Mouse (Mus musculus): ENCODE measurements at regions not wholly inside any gene's neighbourhood (a gene's known extent, or its start where the extent isn't known, plus 50 kb on each side); places are given as distances from the start of the nearest gene placed in this dataset.

DNA sequence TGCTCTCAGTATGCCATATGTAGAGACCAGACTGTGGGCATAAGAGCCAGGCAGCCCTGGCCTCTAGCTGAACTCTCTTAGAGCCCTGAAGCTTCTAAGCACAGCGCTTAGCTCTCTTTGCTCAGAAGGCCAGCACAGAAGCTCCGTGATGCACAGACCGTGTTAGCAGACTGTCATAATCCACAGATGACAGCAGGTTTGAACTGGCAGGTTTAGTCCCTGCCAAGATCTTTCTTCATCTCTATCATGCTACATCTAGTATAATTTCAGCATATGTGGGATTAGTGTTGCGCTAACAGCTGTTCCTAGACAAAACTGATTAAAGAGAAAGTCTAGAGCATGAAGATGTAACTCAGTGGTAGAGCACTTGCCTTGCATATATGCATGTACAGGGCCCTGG is 342.0 kb upstream of the Kdm8 start:
- Histone ChIP-seq H3K36me3 (no peaks in the 10 kb centered on the region), H3K27me3 (replicated peaks) (no peaks in the 10 kb centered on the region), H3K9ac (no peak overlapping the region), H3K27ac (no peak overlapping the region), H3K9me3 (no peaks in the 10 kb centered on the region), H3K4me3 (no peak overlapping the region), H3K4me2 (replicated peaks) (no peak overlapping the region), H3K4me1 (no peaks in the 10 kb centered on the region)
- no peak for ATAC-seq (ENCODE audit: low FRiP score, low read depth)
- WGBS, result 88% methylated on average over 4 of the region's 4 CpGs

DNA sequence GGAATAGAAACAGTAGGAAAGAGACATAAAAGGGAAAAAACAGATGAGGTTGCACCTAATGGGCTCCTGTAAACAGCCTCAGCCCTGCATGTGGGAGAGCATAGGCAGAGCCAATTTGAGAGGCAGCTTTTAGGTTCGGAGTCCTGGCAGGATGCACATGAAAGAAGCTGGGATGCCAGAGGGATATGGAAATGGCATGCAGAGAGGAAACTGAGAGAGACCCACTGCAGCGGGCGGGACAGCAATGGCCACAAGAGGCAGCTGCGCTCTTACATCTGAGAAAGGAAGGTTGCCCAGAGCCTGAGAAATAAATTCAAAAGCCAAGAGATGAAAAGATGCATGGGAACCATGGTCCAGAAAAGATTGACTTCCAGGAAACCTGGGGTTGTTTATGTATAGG is 340.5 kb upstream of the Kdm8 start:
- Histone ChIP-seq H3K9ac (no peak overlapping the region), H3K4me1 (no peaks in the 10 kb centered on the region), H3K27me3 (replicated peaks) (no peaks in the 10 kb centered on the region), H3K4me3 (no peak overlapping the region), H3K27ac (no peak overlapping the region), H3K4me2 (replicated peaks) (no peak overlapping the region), H3K36me3 (no peaks in the 10 kb centered on the region), H3K9me3 (no peaks in the 10 kb centered on the region)
- 84% methylated on average over 4 of the region's 4 CpGs for whole genome bisulfite sequencing
- ATAC-seq (ENCODE audit: low FRiP score, low read depth), result no peak

DNA sequence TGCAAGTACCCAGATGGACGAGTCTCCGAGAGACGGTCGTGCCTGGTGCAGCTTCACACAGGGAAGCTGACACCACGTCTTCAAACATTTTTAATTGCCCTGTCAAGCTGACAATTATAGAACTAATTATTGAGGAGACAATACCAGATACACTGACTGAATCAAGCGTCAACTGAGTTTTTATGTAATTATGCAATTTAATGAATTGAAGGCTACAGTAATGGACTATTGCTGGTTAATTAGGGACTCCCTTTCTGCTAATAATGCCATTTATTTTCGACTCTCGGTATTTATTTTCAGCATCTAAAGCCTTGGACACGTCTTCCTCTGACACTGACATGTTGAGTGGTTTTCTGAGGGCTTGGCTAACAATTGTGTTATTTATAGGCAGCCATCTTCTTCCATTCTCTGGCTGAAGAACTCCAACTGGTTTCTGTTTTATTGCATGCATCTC is 331.6 kb upstream of the Kdm8 start:
- H3K27me3 ChIP-seq (replicated peaks), result no peaks in the 10 kb centered on the region
- H3K4me3 ChIP-seq, result no peak overlapping the region
- H3K27ac ChIP-seq, result no peak overlapping the region
- ATAC-seq (ENCODE audit: low FRiP score, low read depth), result no peak
- H3K36me3 ChIP-seq, result no peaks in the 10 kb centered on the region
- no peaks in the 10 kb centered on the region for H3K4me1 ChIP-seq
- H3K4me2 ChIP-seq (replicated peaks), result no peak overlapping the region
- 59% methylated on average over 9 of the region's 9 CpGs for WGBS
- H3K9me3 ChIP-seq, result no peaks in the 10 kb centered on the region
- H3K9ac ChIP-seq, result no peak overlapping the region

DNA sequence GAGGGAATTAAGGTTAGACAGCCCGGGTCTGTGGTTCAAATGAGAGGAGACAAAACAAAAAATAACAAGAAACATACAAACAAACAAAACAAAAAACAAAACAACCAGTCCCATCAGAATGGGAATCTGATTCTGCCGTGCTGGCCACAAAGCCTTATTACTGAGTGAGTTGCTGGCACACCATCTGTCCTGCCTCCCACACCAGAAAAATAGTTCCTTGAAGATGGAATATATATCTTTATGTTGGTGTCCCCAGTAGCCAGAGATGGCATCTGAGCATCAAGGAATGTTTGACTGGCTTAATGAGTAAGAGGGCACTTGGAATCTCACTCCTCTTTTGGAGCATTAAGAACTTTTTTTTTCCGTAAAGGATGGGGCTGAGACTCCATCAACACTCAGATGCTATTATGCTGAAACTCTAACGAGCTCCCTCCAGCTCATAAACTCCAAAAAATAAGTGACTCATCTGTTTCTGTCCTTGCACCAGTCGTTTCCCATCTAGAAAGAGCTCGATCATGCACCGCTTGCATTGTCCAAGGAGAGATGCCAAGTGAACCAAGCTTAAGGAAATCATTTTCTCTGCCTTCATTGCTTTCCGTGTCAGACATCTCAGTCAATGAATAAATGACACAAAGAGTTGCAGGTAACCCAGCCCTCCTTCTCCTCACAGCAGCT is 329.0 kb upstream of the Kdm8 start:
- ATAC-seq (ENCODE audit: low FRiP score, low read depth), result no peak
- Histone ChIP-seq H3K9me3 (no peaks in the 10 kb centered on the region), H3K4me3 (no peak overlapping the region), H3K27ac (no peak overlapping the region), H3K4me2 (replicated peaks) (no peak overlapping the region), H3K27me3 (replicated peaks) (no peaks in the 10 kb centered on the region), H3K36me3 (no peaks in the 10 kb centered on the region), H3K9ac (no peak overlapping the region), H3K4me1 (no peaks in the 10 kb centered on the region)
- WGBS, result 83% methylated on average over 8 of the region's 8 CpGs

- Histone ChIP-seq H3K9ac (no peak overlapping the region), H3K27ac (no peak overlapping the region), H3K4me2 (replicated peaks) (no peak overlapping the region), H3K4me3 (no peak overlapping the region), H3K4me1 (no peaks in the 10 kb centered on the region), H3K27me3 (replicated peaks) (no peaks in the 10 kb centered on the region), H3K36me3 (no peaks in the 10 kb centered on the region), H3K9me3 (no peaks in the 10 kb centered on the region)
- WGBS, result 92% methylated on average over 8 of the region's 8 CpGs
- no peak for ATAC-seq (ENCODE audit: low FRiP score, low read depth)
These were observed 327.3 kb upstream of the Kdm8 start for GRCm38 (mm10) chr7:125117173-125117572.

- Histone ChIP-seq H3K4me2 (replicated peaks) (no peak overlapping the region), H3K9ac (no peak overlapping the region), H3K9me3 (no peaks in the 10 kb centered on the region), H3K27ac (no peak overlapping the region), H3K27me3 (replicated peaks) (no peaks in the 10 kb centered on the region), H3K4me3 (no peak overlapping the region), H3K4me1 (no peaks in the 10 kb centered on the region), H3K36me3 (no peaks in the 10 kb centered on the region)
- WGBS, result 81% methylated on average over 1 of the region's 1 CpGs
- no peak for ATAC-seq (ENCODE audit: low FRiP score, low read depth)
These were observed 315.3 kb upstream of the Kdm8 start for GRCm38 (mm10) chr7:125129187-125129586.

DNA sequence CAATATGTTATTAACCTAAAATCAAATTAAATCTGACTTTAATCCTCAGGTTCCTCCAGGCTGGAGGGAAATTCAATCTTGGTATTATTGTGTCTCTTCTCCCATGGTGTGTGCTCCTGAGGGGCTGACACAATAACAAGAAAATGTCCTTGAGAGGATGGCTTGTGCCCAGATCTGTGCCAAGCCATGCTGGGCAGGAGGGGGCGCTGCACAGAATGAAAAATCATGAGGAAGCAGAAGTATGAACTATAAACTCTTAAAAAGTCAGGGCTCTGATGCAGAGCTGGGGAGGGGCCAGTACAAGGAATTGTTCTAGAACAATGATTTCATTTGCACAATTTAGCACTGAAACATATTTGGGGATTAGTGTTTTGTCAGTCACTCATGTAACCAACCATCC is 312.5 kb upstream of the Kdm8 start:
- H3K4me2 ChIP-seq (replicated peaks), result no peak overlapping the region
- 74% methylated on average over 1 of the region's 1 CpGs for WGBS
- no peaks in the 10 kb centered on the region for H3K4me1 ChIP-seq
- H3K27ac ChIP-seq, result no peak overlapping the region
- no peaks in the 10 kb centered on the region for H3K27me3 ChIP-seq (replicated peaks)
- no peak for ATAC-seq (ENCODE audit: low FRiP score, low read depth)
- no peak overlapping the region for H3K9ac ChIP-seq
- H3K9me3 ChIP-seq, result no peaks in the 10 kb centered on the region
- H3K36me3 ChIP-seq, result no peaks in the 10 kb centered on the region
- H3K4me3 ChIP-seq, result no peak overlapping the region

- Histone ChIP-seq H3K27ac (no peak overlapping the region), H3K27me3 (replicated peaks) (no peaks in the 10 kb centered on the region), H3K4me3 (no peak overlapping the region), H3K4me1 (no peaks in the 10 kb centered on the region), H3K4me2 (replicated peaks) (no peak overlapping the region), H3K36me3 (no peaks in the 10 kb centered on the region), H3K9me3 (no peaks in the 10 kb centered on the region), H3K9ac (no peak overlapping the region)
- WGBS, result 83% methylated on average over 3 of the region's 3 CpGs
- ATAC-seq (ENCODE audit: low FRiP score, low read depth), result no peak
These were observed 305.9 kb upstream of the Kdm8 start for GRCm38 (mm10) chr7:125138607-125139006.

- H3K4me3 ChIP-seq, result no peak overlapping the region
- no peak overlapping the region for H3K27ac ChIP-seq
- no peaks in the 10 kb centered on the region for H3K4me1 ChIP-seq
- H3K9me3 ChIP-seq, result no peaks in the 10 kb centered on the region
- no peak overlapping the region for H3K4me2 ChIP-seq (replicated peaks)
- no peaks in the 10 kb centered on the region for H3K27me3 ChIP-seq (replicated peaks)
- no peak for ATAC-seq (ENCODE audit: low FRiP score, low read depth)
- 82% methylated on average over 2 of the region's 2 CpGs for WGBS
- H3K36me3 ChIP-seq, result no peaks in the 10 kb centered on the region
- H3K9ac ChIP-seq, result no peak overlapping the region
These were observed 305.3 kb upstream of the Kdm8 start for GRCm38 (mm10) chr7:125139196-125139595.

GRCm38 (mm10) chr7:125140854-125141253 is 303.6 kb upstream of the Kdm8 start:
- H3K36me3 ChIP-seq, result no peaks in the 10 kb centered on the region
- no peaks in the 10 kb centered on the region for H3K9me3 ChIP-seq
- H3K27ac ChIP-seq, result no peak overlapping the region
- H3K4me3 ChIP-seq, result no peak overlapping the region
- 0 out of 2 replicates have a peak, but pooled peaks cover 3% of the 10 kb centered on the region for H3K4me1 ChIP-seq
- WGBS, result 20% methylated on average over 3 of the region's 3 CpGs
- no peak overlapping the region for H3K4me2 ChIP-seq (replicated peaks)
- no peak for ATAC-seq (ENCODE audit: low FRiP score, low read depth)
- H3K9ac ChIP-seq, result no peak overlapping the region
- no peaks in the 10 kb centered on the region for H3K27me3 ChIP-seq (replicated peaks)

GRCm38 (mm10) chr7:125141864-125142263 is 302.6 kb upstream of the Kdm8 start:
- Histone ChIP-seq H3K27ac (no peak overlapping the region), H3K4me3 (no peak overlapping the region), H3K4me1 (0 out of 2 replicates have a peak, but pooled peaks cover 7% of the 10 kb centered on the region), H3K9me3 (no peaks in the 10 kb centered on the region), H3K9ac (no peak overlapping the region), H3K36me3 (no peaks in the 10 kb centered on the region), H3K4me2 (replicated peaks) (no peak overlapping the region), H3K27me3 (replicated peaks) (no peaks in the 10 kb centered on the region)
- 89% methylated on average over 1 of the region's 1 CpGs for WGBS
- no peak for ATAC-seq (ENCODE audit: low FRiP score, low read depth)

GRCm38 (mm10) chr7:125146025-125146424 is 298.5 kb upstream of the Kdm8 start:
- Histone ChIP-seq H3K4me2 (replicated peaks) (no peak overlapping the region), H3K27me3 (replicated peaks) (no peaks in the 10 kb centered on the region), H3K4me1 (0 out of 2 replicates have a peak, but pooled peaks cover 7% of the 10 kb centered on the region), H3K36me3 (no peaks in the 10 kb centered on the region), H3K9ac (no peak overlapping the region), H3K27ac (no peak overlapping the region), H3K4me3 (no peak overlapping the region), H3K9me3 (no peaks in the 10 kb centered on the region)
- WGBS, result 75% methylated on average over 9 of the region's 9 CpGs
- no peak for ATAC-seq (ENCODE audit: low FRiP score, low read depth)

DNA sequence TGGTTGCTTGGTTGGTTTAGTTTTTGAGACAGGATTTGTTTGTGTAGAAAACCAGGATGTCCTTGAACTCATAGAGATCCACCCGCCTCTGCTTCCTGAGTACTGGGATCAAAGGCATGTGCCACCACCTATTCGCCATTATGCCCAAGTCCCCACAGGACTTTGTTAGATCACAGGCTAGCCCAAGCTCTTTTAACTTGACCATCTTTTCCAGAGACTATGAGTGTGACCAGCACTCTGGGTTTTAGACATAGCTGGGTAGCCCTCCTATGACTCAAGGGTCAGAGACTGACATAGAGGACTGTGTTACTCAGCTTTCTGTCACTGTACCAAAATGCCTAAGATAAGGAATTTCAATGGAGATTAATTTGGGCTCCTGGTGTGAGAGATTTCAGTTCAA is 295.3 kb upstream of the Kdm8 start:
- Histone ChIP-seq H3K4me1 (0 out of 2 replicates have a peak, but pooled peaks cover 7% of the 10 kb centered on the region), H3K4me3 (no peak overlapping the region), H3K4me2 (replicated peaks) (no peak overlapping the region), H3K9me3 (no peaks in the 10 kb centered on the region), H3K9ac (no peak overlapping the region), H3K27ac (no peak overlapping the region), H3K27me3 (replicated peaks) (no peaks in the 10 kb centered on the region), H3K36me3 (no peaks in the 10 kb centered on the region)
- no peak for ATAC-seq (ENCODE audit: low FRiP score, low read depth)
- 94% methylated on average over 2 of the region's 2 CpGs for WGBS
